Mouse (Mus musculus): ENCODE measurements at regions not wholly inside any gene's neighbourhood (a gene's known extent, or its start where the extent isn't known, plus 50 kb on each side); places are given as distances from the start of the nearest gene placed in this dataset.

DNA sequence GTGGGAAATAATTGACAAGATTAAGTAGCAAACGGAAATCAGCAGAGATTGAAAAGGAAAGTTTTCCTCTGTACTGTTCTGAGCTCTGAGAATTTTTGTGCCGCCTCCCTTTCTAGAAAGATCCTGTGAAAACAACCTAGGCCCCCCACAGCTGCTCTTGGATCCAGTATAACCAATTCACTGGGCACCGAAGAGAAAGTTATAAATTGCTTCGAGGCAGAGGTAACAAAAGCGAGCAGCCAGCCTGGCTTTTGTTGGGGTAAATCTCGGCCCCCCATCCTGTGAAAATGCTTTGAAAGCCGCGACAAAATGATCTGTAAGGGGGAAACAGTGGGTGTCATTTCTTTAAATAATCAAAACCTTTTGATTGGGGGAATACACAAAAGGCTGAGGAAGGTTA lies 508.9 kb upstream of the Atp11b start:
- Histone ChIP-seq H3K79me2 (replicated peaks; ENCODE audit: control insufficient read depth, insufficient read depth, low read length) (no peaks in the 10 kb centered on the region), H3K4me1 (ENCODE audit: control insufficient read depth, insufficient read depth, low read length) (no peaks in the 10 kb centered on the region), H3K36me3 (ENCODE audit: control insufficient read depth, insufficient read depth, low read length) (no peaks in the 10 kb centered on the region), H3K27me3 (ENCODE audit: control insufficient read depth, insufficient read depth, low read length) (no peaks in the 10 kb centered on the region), H3K9ac (ENCODE audit: low read depth, low read length) (no peak overlapping the region), H3K27ac (no peak overlapping the region), H3K4me3 (no peak overlapping the region)
- WGBS: 43% methylated on average over 8 of the region's 8 CpGs
- intact Hi-C loops (cut with DNase I): no loop called here
- no peak for DNase-seq
- TF ChIP-seq POLR2A (IDR thresholded peaks at IDR 0.05; ENCODE audit: insufficient read depth, low read depth, low read length) (no peak), CTCF (IDR thresholded peaks at IDR 0.05) (no peak), EP300 (IDR thresholded peaks at IDR 0.05; ENCODE audit: insufficient read depth, low read depth, low read length) (no peak)

DNA sequence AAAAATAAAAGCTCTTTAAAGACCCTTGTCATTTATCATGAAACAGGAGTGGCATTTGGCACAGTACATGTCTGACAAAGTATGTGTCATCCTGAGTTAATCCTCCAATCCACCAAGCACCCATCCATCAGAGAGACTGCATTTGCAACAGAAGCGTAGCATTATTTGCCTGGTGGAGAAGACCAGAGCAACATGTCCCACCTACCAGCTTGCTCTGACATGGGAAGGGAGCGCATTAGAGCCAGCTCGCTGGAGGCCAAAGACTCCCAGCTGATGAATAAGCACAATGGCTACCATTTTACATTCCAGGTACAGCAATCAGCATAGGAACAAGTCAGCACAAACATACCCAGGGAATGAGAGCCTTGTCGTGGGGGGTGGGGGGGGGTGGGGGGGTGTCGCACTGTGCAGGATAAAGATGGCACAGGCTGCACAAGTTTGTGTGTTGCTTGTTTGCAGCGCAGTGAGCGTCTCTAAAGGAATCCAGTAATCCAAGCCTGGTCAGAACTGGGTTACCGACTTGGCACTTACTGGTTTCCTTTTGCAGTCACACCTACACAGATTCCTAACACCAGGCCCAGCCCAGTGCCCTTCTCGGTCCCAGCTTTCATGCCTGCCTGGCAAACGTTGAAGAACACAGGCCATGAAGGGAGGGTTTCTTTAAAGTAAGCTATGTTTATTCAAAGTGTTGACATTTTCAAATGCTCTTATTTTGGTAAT lies 507.8 kb upstream of the Atp11b start:
- 76% methylated on average over 10 of the region's 10 CpGs for WGBS

DNA sequence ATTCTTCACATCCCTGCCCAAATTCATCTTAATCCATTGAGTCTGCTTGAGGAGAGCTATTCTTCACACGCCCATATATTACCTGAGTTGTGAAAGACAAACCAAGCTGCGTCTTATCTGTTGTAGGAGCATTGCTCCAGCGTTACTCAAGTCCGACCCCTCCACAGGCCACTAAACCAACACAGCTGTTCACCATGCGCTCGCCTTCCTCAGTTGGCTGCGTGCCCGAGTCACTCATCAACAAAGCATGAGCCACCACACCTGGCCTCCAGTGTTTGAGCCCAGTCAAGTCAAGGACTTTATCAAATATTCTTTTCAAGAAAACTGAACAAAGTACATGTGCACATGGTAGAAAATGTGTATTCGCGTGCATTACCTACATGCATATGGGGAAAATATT lies 504.7 kb upstream of the Atp11b start:
- H3K36me3 ChIP-seq (ENCODE audit: control insufficient read depth, insufficient read depth, low read length): no peaks in the 10 kb centered on the region
- peak in 1 of 2 experiments; percentile 21 for DNase-seq
- H3K27me3 ChIP-seq (ENCODE audit: control insufficient read depth, insufficient read depth, low read length): no peaks in the 10 kb centered on the region
- no peak overlapping the region for H3K9ac ChIP-seq (ENCODE audit: low read depth, low read length)
- TF ChIP-seq EP300 (IDR thresholded peaks at IDR 0.05; ENCODE audit: insufficient read depth, low read depth, low read length) (no peak), CTCF (IDR thresholded peaks at IDR 0.05) (no peak), POLR2A (IDR thresholded peaks at IDR 0.05; ENCODE audit: insufficient read depth, low read depth, low read length) (no peak)
- intact Hi-C loops (cut with DNase I): no loop called here
- WGBS: 62% methylated on average over 10 of the region's 10 CpGs
- no peaks in the 10 kb centered on the region for H3K4me1 ChIP-seq (ENCODE audit: control insufficient read depth, insufficient read depth, low read length)
- no peak overlapping the region for H3K27ac ChIP-seq
- H3K4me3 ChIP-seq: no peak overlapping the region
- H3K79me2 ChIP-seq (replicated peaks; ENCODE audit: control insufficient read depth, insufficient read depth, low read length): no peaks in the 10 kb centered on the region

More for the DNA sequence above, 507.8 kb upstream of the Atp11b start:
- no peak overlapping the region for H3K9ac ChIP-seq (ENCODE audit: low read depth, low read length)
- H3K4me3 ChIP-seq: no peak overlapping the region
- intact Hi-C loops (cut with DNase I): no loop called here
- no peaks in the 10 kb centered on the region for H3K27me3 ChIP-seq (ENCODE audit: control insufficient read depth, insufficient read depth, low read length)
- no peaks in the 10 kb centered on the region for H3K79me2 ChIP-seq (replicated peaks; ENCODE audit: control insufficient read depth, insufficient read depth, low read length)
- DNase-seq: no peak
- H3K4me1 ChIP-seq (ENCODE audit: control insufficient read depth, insufficient read depth, low read length): no peaks in the 10 kb centered on the region
- no peak for TF ChIP-seq EP300 (IDR thresholded peaks at IDR 0.05; ENCODE audit: insufficient read depth, low read depth, low read length)
- no peak for TF ChIP-seq POLR2A (IDR thresholded peaks at IDR 0.05; ENCODE audit: insufficient read depth, low read depth, low read length)
- TF ChIP-seq CTCF (IDR thresholded peaks at IDR 0.05): no peak
- no peak overlapping the region for H3K27ac ChIP-seq
- H3K36me3 ChIP-seq (ENCODE audit: control insufficient read depth, insufficient read depth, low read length): no peaks in the 10 kb centered on the region

GRCm38 (mm10) chr3:35250092-35250749 lies 503.7 kb upstream of the Atp11b start:
- WGBS: 74% methylated on average over 14 of the region's 14 CpGs
- Histone ChIP-seq H3K27ac (no peak overlapping the region), H3K4me1 (ENCODE audit: control insufficient read depth, insufficient read depth, low read length) (no peaks in the 10 kb centered on the region), H3K36me3 (ENCODE audit: control insufficient read depth, insufficient read depth, low read length) (no peaks in the 10 kb centered on the region), H3K27me3 (ENCODE audit: control insufficient read depth, insufficient read depth, low read length) (no peaks in the 10 kb centered on the region), H3K9ac (ENCODE audit: low read depth, low read length) (no peak overlapping the region), H3K79me2 (replicated peaks; ENCODE audit: control insufficient read depth, insufficient read depth, low read length) (no peaks in the 10 kb centered on the region), H3K4me3 (no peak overlapping the region)
- no peak for DNase-seq
- TF ChIP-seq POLR2A (IDR thresholded peaks at IDR 0.05; ENCODE audit: insufficient read depth, low read depth, low read length) (no peak), EP300 (IDR thresholded peaks at IDR 0.05; ENCODE audit: insufficient read depth, low read depth, low read length) (no peak), CTCF (IDR thresholded peaks at IDR 0.05) (no peak)
- intact Hi-C loops (cut with DNase I): no loop called here

DNA sequence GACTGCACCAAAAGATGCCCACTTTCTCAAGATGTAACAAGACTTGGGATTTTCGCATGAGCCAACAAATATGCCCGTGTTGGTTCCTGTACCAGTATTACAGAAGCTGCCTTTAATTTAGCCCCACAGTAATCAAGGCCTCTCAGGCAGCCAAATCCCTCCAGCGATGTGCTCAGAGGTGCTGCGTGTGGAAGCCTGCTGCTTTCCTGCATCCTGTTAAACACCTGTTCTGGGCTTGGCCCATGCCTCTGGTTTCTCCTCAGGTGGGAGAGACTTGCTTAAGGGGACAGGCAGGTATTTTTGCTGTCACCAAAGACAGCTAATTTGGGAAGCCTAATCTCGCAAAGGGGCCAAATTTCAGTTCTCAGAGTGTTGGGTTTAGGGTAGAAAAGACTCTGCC lies 500.0 kb upstream of the Atp11b start:
- no peaks in the 10 kb centered on the region for H3K4me1 ChIP-seq (ENCODE audit: control insufficient read depth, insufficient read depth, low read length)
- no peak overlapping the region for H3K27ac ChIP-seq
- H3K9ac ChIP-seq (ENCODE audit: low read depth, low read length): no peak overlapping the region
- intact Hi-C loops (cut with DNase I): no loop called here
- DNase-seq: no peak
- H3K36me3 ChIP-seq (ENCODE audit: control insufficient read depth, insufficient read depth, low read length): no peaks in the 10 kb centered on the region
- 63% methylated on average over 5 of the region's 5 CpGs for WGBS
- TF ChIP-seq CTCF (IDR thresholded peaks at IDR 0.05) (no peak), POLR2A (IDR thresholded peaks at IDR 0.05; ENCODE audit: insufficient read depth, low read depth, low read length) (no peak), EP300 (IDR thresholded peaks at IDR 0.05; ENCODE audit: insufficient read depth, low read depth, low read length) (no peak)
- no peaks in the 10 kb centered on the region for H3K27me3 ChIP-seq (ENCODE audit: control insufficient read depth, insufficient read depth, low read length)
- H3K79me2 ChIP-seq (replicated peaks; ENCODE audit: control insufficient read depth, insufficient read depth, low read length): no peaks in the 10 kb centered on the region
- no peak overlapping the region for H3K4me3 ChIP-seq

DNA sequence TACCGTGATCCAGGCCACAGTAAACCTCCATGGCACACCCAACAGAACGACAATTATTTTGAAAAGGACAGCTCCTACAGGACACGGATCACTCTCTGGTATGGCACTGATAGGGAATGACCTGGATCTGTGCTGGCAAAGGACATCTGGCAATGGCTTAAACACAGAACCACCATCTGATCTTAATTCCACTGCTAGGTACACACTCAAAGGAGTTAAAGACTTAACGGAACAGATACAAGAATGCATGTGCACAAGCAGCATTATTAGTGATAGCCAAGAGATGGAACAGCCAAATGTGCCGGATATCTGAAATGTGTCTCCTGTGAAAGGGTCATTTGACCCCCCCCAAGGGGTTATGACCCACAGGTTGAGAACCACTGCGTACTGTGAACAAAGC lies 493.0 kb upstream of the Atp11b start:
- TF ChIP-seq POLR2A (IDR thresholded peaks at IDR 0.05; ENCODE audit: insufficient read depth, low read depth, low read length) (no peak), CTCF (IDR thresholded peaks at IDR 0.05) (no peak), EP300 (IDR thresholded peaks at IDR 0.05; ENCODE audit: insufficient read depth, low read depth, low read length) (no peak)
- no peaks in the 10 kb centered on the region for H3K4me1 ChIP-seq (ENCODE audit: control insufficient read depth, insufficient read depth, low read length)
- H3K9ac ChIP-seq (ENCODE audit: low read depth, low read length): no peak overlapping the region
- H3K36me3 ChIP-seq (ENCODE audit: control insufficient read depth, insufficient read depth, low read length): no peaks in the 10 kb centered on the region
- no peaks in the 10 kb centered on the region for H3K27me3 ChIP-seq (ENCODE audit: control insufficient read depth, insufficient read depth, low read length)
- no peaks in the 10 kb centered on the region for H3K79me2 ChIP-seq (replicated peaks; ENCODE audit: control insufficient read depth, insufficient read depth, low read length)
- intact Hi-C loops (cut with DNase I): no loop called here
- 81% methylated on average over 6 of the region's 6 CpGs for WGBS
- DNase-seq: no peak
- H3K4me3 ChIP-seq: no peak overlapping the region
- H3K27ac ChIP-seq: no peak overlapping the region

All from heart, adult 2 months (tissue).